Mouse (Mus musculus) liver, postnatal 0 days (tissue): ENCODE measurements around the gene Atp8a2.

ENCODE experiments used
- CTCF ChIP-seq: sonication (generic); IDR thresholded peaks from 2 replicates; pipeline ENCODE4 v1.5.1; 2016; ENCODE audit warnings: antibody characterized with exemption, low read depth
- EP300 ChIP-seq: IDR thresholded peaks from 2 replicates; pipeline ENCODE4 v1.6.1; 2016; ENCODE audit warnings: antibody characterized with exemption, low read depth, mild to moderate bottlenecking

GRCm38 (mm10) chr14:60138339-60138738 lies 58.6 kb downstream of the Atp8a2 start:
- TF ChIP-seq CTCF (peak; percentile 29; the same call in 1 of the 2 replicates), EP300 (no peak)
